Mouse (Mus musculus): Measurements from ENCODE around the gene Dbf4.

DNA sequence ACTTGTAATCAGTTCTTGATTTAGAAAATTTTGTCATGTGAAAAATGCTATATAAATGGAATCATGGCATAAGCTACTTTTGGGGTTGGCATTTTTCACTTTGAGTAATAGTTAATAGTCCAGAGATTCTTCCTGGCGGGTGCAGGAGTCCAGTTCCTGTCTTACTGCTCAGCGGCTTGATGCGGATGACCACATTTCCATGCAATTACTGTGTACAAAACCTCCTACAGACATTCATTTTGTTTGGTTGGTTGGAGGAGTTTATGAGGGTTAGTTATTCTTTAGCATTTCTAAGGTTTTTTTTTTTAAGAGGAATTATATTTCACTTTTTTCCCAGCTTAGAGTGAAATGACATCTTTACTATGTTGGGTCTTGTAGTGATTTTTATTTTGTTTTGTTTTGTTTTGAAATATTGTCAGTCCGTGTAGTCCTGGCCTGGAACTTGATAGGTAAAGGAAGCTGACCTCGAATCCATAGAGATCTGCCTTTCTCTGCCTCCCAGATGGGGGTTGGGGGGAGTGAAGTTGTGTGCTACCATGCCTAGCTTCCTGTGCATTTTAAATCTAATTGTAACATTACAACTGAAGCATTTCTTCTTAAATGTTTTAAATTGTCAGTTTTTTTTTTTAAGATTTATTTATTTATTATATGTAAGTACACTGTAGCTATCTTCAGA lies 15.1 kb upstream of the Dbf4 start:
- TF ChIP-seq CTCF (IDR thresholded peaks at IDR 0.05; ENCODE audit: extremely low read depth, insufficient read depth, low read length) = no peak
- TF ChIP-seq POLR2A (IDR thresholded peaks at IDR 0.05; ENCODE audit: extremely low read depth, insufficient read depth, low read length) = no peak

All from cortical plate, adult 2 months (tissue).